8 mouse cellular contexts compared by ENCODE assay signal in the genomic region with DNA sequence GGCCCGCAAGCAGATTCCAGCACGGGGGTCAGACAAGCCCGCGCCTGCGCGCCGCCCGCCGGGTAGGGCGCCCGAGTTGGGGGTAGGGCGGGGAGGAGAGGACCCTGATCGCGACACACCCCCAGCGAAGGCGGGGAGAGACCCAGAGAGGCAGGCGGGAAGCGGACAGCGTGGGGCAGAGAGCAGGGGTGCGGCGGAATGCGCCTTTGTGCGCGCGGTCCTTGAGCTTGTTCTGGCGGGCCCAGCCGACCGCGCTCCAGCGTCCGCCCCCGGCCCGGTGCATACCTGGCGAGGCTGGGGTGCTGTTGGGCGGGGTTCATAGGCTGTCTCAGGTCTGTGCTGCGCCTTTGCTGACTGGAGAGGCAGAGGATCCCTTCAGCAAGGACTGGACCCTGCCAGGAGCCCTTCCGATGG. TPM values are rescaled to one million over a fixed set of nuclear protein-coding genes. Genes with fewer than 3 reads are reported as not detected.
DNase-seq lines count a peak whose midpoint lies in the region; ATAC-seq and TF ChIP-seq lines count a peak whose summit lies in the region.

No protein-coding gene starts in this region.

- H3K36me3 ChIP-seq in heart, embryonic 12.5 days = no peaks in the 10 kb centered on the region
- H3K36me3 ChIP-seq in intestine, embryonic 14.5 days (ENCODE audit: control insufficient read depth, insufficient read depth, low read length) = no peaks in the 10 kb centered on the region
- no peaks in the 10 kb centered on the region for H3K36me3 ChIP-seq in midbrain, embryonic 15.5 days (replicated peaks)

- H3K4me2 ChIP-seq in heart, embryonic 12.5 days = peak overlapping the region; percentile 79
- peak overlapping the region; percentile 80 for H3K4me2 ChIP-seq in intestine, embryonic 14.5 days (ENCODE audit: low read length)
- peak overlapping the region; percentile 66 for H3K4me2 ChIP-seq in midbrain, embryonic 15.5 days

- H3K9me3 ChIP-seq in heart, embryonic 12.5 days (replicated peaks) = no peaks in the 10 kb centered on the region
- no peaks in the 10 kb centered on the region for H3K9me3 ChIP-seq in intestine, embryonic 14.5 days (ENCODE audit: control insufficient read depth, low read length)
- no peaks in the 10 kb centered on the region for H3K9me3 ChIP-seq in midbrain, embryonic 15.5 days

- H3K4me3 ChIP-seq in heart, embryonic 12.5 days = peak overlapping the region; percentile 46
- peak overlapping the region; percentile 38 for H3K4me3 ChIP-seq in bone marrow macrophage, adult 2 months (ENCODE audit: insufficient read depth, low read length)
- peak overlapping the region; percentile 37 for H3K4me3 ChIP-seq in intestine, embryonic 14.5 days (ENCODE audit: low read depth, low read length)
- H3K4me3 ChIP-seq in midbrain, embryonic 15.5 days = peak overlapping the region; percentile 36

- no peak for TF ChIP-seq POLR2A in bone marrow macrophage, adult 2 months (IDR thresholded peaks at IDR 0.05; ENCODE audit: borderline replicate concordance, low read depth, low read length)

- no peak for DNase-seq in heart, postnatal 36 days
- DNase-seq in intestine, embryonic 14.5 days (ENCODE audit: low spot score) = peak; percentile 70
- no peak for DNase-seq in right cerebral cortex, postnatal 4 days
- no peak for DNase-seq in left cerebral cortex, adult 11 months (ENCODE audit: low spot score)
- no peak for DNase-seq in layer of hippocampus, adult 11-12 months (ENCODE audit: low spot score)

- under 1% methylated on average over 35 of the region's 37 CpGs for WGBS in heart, embryonic 12.5 days
- under 1% methylated on average over 36 of the region's 37 CpGs for WGBS in intestine, embryonic 14.5 days
- under 1% methylated on average over 30 of the region's 37 CpGs for WGBS in midbrain, embryonic 15.5 days

- ATAC-seq in heart, embryonic 12.5 days (ENCODE audit: insufficient number of reproducible peaks, low FRiP score) = no peak
- ATAC-seq in intestine, embryonic 14.5 days (replicated peaks; ENCODE audit: low FRiP score, low TSS enrichment, low read depth) = peak; percentile 25
- ATAC-seq in midbrain, embryonic 15.5 days (replicated peaks) = no peak

- TF ChIP-seq CTCF in bone marrow macrophage, adult 2 months (IDR thresholded peaks at IDR 0.05; ENCODE audit: low read depth, low read length) = no peak

- H3K9ac ChIP-seq in heart, embryonic 12.5 days = peak overlapping the region; percentile 52
- H3K9ac ChIP-seq in intestine, embryonic 14.5 days (ENCODE audit: low read length) = peak overlapping the region; percentile 39
- peak overlapping the region; percentile 14; the same call in 1 of the 2 replicates for H3K9ac ChIP-seq in midbrain, embryonic 15.5 days

- H3K27me3 ChIP-seq in heart, embryonic 12.5 days (replicated peaks) = peaks cover 85% of the 10 kb centered on the region
- H3K27me3 ChIP-seq in intestine, embryonic 14.5 days (replicated peaks; ENCODE audit: control insufficient read depth, insufficient read depth, low read length) = peaks cover 56% of the 10 kb centered on the region
- H3K27me3 ChIP-seq in midbrain, embryonic 15.5 days (replicated peaks) = peaks cover 63% of the 10 kb centered on the region

- peaks cover 36% of the 10 kb centered on the region for H3K4me1 ChIP-seq in heart, embryonic 12.5 days (replicated peaks)
- H3K4me1 ChIP-seq in bone marrow macrophage, adult 2 months (ENCODE audit: control insufficient read depth, insufficient read depth, low read length) = peaks cover 31% of the 10 kb centered on the region
- H3K4me1 ChIP-seq in intestine, embryonic 14.5 days (replicated peaks; ENCODE audit: control insufficient read depth, insufficient read depth, low read length) = peaks cover 25% of the 10 kb centered on the region
- peaks cover 29% of the 10 kb centered on the region for H3K4me1 ChIP-seq in midbrain, embryonic 15.5 days

- intact Hi-C loops in heart, postnatal 36 days (cut with DNase I) = loop anchor here (2.0 to 10.0 kb wide), 4 partner anchors 17 to 275 kb away; a partner anchor contains a TSS

- H3K27ac ChIP-seq in heart, embryonic 12.5 days (ENCODE audit: poor library complexity, severe bottlenecking) = no peak overlapping the region
- H3K27ac ChIP-seq in bone marrow macrophage, adult 2 months (ENCODE audit: insufficient read depth, low read depth, low read length) = no peak overlapping the region
- no peak overlapping the region for H3K27ac ChIP-seq in intestine, embryonic 14.5 days (ENCODE audit: low read depth)
- no peak overlapping the region for H3K27ac ChIP-seq in midbrain, embryonic 15.5 days

RNA-seq across cellular contexts. Expression of a gene that starts 9.6 kb away (rescaled TPM):
- not detected in 2 replicates for polyA plus RNA-seq in heart, embryonic 12.5 days (2016; fragmentation: Nextera tagmentation; extraction: Ambion mirVana)
- under 1 TPM; 0.19 TPM for total RNA-seq in heart, postnatal 36 days (2021)
- 42.1 and 44.3 TPM in 2 replicates for polyA plus RNA-seq in bone marrow macrophage, adult 2 months (2012; ENCODE audit: insufficient read depth, insufficient read length, missing spikeins)
- 0.42 and 0.50 TPM in 2 replicates for polyA plus RNA-seq in intestine, embryonic 14.5 days (2014; fragmentation: Nextera tagmentation; extraction: Ambion mirVana)
- 0.06 and 0.11 TPM in 2 replicates for polyA plus RNA-seq in midbrain, embryonic 15.5 days (2015; fragmentation: Nextera tagmentation; extraction: Ambion mirVana)

RNA-seq across cellular contexts. Expression of a gene that starts 48.4 kb away (rescaled TPM):
- polyA plus RNA-seq in heart, embryonic 12.5 days (2016; fragmentation: Nextera tagmentation; extraction: Ambion mirVana) = 47.2 and 49.2 TPM in 2 replicates
- 1 to 10 TPM; 6.1 to 6.6 TPM for total RNA-seq in heart, postnatal 36 days (2021)
- 26.2 and 28.0 TPM in 2 replicates for polyA plus RNA-seq in bone marrow macrophage, adult 2 months (2012; ENCODE audit: insufficient read depth, insufficient read length, missing spikeins)
- 116 and 126 TPM in 2 replicates for polyA plus RNA-seq in intestine, embryonic 14.5 days (2014; fragmentation: Nextera tagmentation; extraction: Ambion mirVana)
- polyA plus RNA-seq in midbrain, embryonic 15.5 days (2015; fragmentation: Nextera tagmentation; extraction: Ambion mirVana) = 44.1 and 50.1 TPM in 2 replicates

RNA-seq across cellular contexts. Expression of a gene that starts 52.0 kb away (rescaled TPM):
- 2.6 TPM in 2 replicates for polyA plus RNA-seq in heart, embryonic 12.5 days (2016; fragmentation: Nextera tagmentation; extraction: Ambion mirVana)
- 10 to 100 TPM; 24.4 to 28.4 TPM for total RNA-seq in heart, postnatal 36 days (2021)
- polyA plus RNA-seq in bone marrow macrophage, adult 2 months (2012; ENCODE audit: insufficient read depth, insufficient read length, missing spikeins) = 2.8 and 3.2 TPM in 2 replicates
- polyA plus RNA-seq in intestine, embryonic 14.5 days (2014; fragmentation: Nextera tagmentation; extraction: Ambion mirVana) = 4.1 and 4.4 TPM in 2 replicates
- polyA plus RNA-seq in midbrain, embryonic 15.5 days (2015; fragmentation: Nextera tagmentation; extraction: Ambion mirVana) = 16.4 and 18.4 TPM in 2 replicates

Comparison
In these comparisons a context has a peak if more than half of its experiments do, and no peak if none do; other contexts are left out.
1. RNA of a gene that starts 9.6 kb away (polyA plus RNA-seq): 42.1 to 44.3 TPM in bone marrow macrophage, adult 2 months; 0.42 to 0.50 TPM in intestine, embryonic 14.5 days, 0.06 to 0.11 TPM in midbrain, embryonic 15.5 days and not detected in heart, embryonic 12.5 days; every median in the first group is over 10 times any median in the second.
2. Peak in every context shown above with its lines, with median percentiles within 50 percentile points of each other: H3K4me2 ChIP-seq, H3K4me3 ChIP-seq and H3K9ac ChIP-seq.